Mouse (Mus musculus) effector memory CD4-positive, alpha-beta T cell, adult 5 months (primary cell): ENCODE data around the gene Zfp655. TPM values are rescaled to one million over a fixed set of nuclear protein-coding genes. Genes with fewer than 3 reads are reported as not detected.

ENCODE experiments used
- polyA plus RNA-seq: library from polyadenylated mRNA; unstranded; fragments of 100-300 nt; shearing (Covaris generic); gene quantifications from one replicate; pipeline ENCODE4 v1.2.1, GENCODE M21; 2017

Zfp655 gene
- polyA plus RNA-seq, result 75.0 TPM

GRCm38 (mm10) chr5:145231367-145231871 is at the start of gene Zfp655:
Zfp655 (plus strand) TSS chr5:145231715.

DNA sequence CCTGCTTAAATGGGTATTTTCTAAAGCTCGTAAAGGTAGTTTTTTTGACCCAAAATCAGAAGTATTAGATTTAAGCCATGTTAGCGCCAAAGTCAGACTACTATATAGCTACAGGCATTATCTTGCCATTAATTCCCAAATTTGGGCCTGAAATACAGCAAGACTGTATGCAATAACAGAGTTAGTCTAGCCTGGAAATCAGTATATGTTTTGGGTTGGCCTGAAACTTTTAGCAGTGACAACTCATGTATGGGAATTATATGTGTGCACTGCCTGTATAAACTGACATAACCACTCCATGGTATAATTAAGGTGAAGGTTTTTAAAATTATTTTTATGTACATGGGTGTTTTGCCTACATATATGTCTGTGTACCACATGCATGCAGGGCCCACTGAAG is 39.6 kb upstream of the Zfp655 start, which contains the start of gene Atp5j2:
Atp5j2 (minus strand) TSS at position 101 of the 400 bp plus-strand sequence.

GRCm38 (mm10) chr5:145201321-145201991 is 30.1 kb upstream of the Zfp655 start, which contains the start of gene Zkscan14:
Zkscan14 (minus strand) TSS chr5:145201868.

GRCm38 (mm10) chr5:145203936-145204691 is 27.4 kb upstream of the Zfp655 start, which contains the start of gene Zkscan5:
Zkscan5 (plus strand) TSS chr5:145204562.

GRCm38 (mm10) chr5:145280371-145281143 is 49.0 kb downstream of the Zfp655 start, which contains the start of gene Zscan25:
Zscan25 (plus strand) TSS chr5:145280500.

Other genes starting within 250 kb of the Zfp655 start
- gene Gm4871, start 199.0 kb upstream of the Zfp655 start, polyA plus RNA-seq, result not detected
- not detected for gene 1700018F24Rik, start 188.7 kb upstream of the Zfp655 start, polyA plus RNA-seq
- gene Arpc1a, start 147.9 kb upstream of the Zfp655 start, polyA plus RNA-seq, result 71.9 TPM
- gene Kpna7, start 147.7 kb upstream of the Zfp655 start, polyA plus RNA-seq, result not detected
- gene Arpc1b, start 117.5 kb upstream of the Zfp655 start, polyA plus RNA-seq, result 1,118 TPM
- 36.0 TPM for gene Pdap1, start 91.5 kb upstream of the Zfp655 start, polyA plus RNA-seq
- 215 TPM for gene Bud31, start 91.4 kb upstream of the Zfp655 start, polyA plus RNA-seq
- gene Ptcd1, start 64.6 kb upstream of the Zfp655 start, polyA plus RNA-seq, result 13.6 TPM
- gene Cpsf4, start 64.5 kb upstream of the Zfp655 start, polyA plus RNA-seq, result 29.3 TPM
- gene Atp5j2, start 39.7 kb upstream of the Zfp655 start, polyA plus RNA-seq, result 234 TPM
- gene Zkscan14, start 29.8 kb upstream of the Zfp655 start, polyA plus RNA-seq, result 36.1 TPM
- gene Zkscan5, start 27.2 kb upstream of the Zfp655 start, polyA plus RNA-seq, result 3.8 TPM
- gene Zscan25, start 48.8 kb downstream of the Zfp655 start, polyA plus RNA-seq, result 1.3 TPM
- not detected for gene Cyp3a57, start 113.6 kb downstream of the Zfp655 start, polyA plus RNA-seq
- gene Cyp3a16, start 238.0 kb downstream of the Zfp655 start, polyA plus RNA-seq, result not detected